Mouse (Mus musculus): ENCODE results near the gene H3f3b. TPM values are rescaled to one million over a fixed set of nuclear protein-coding genes. Genes with fewer than 3 reads are reported as not detected.

H3f3b gene
- total RNA-seq, 2 experiments from 2014 or later: 247 to 254 TPM

DNA sequence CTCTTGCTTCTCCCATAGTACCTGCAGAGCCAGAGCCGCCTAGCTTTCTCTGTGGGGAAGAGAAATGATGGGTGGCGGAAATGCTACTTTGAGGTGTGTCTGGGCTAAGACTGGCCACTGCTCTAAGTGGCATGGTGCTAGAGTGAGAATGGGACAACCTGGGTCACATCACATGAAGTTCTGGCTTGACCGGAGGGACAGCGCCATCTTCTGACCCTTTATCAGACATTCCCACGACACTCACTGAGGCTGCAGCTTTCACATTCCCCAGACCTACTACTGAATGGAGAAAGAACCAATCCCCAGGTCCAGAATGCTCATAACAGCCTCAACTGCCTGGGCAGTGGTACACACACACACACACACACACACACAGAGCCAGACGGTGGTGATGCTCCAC, 9.7 kb downstream of the H3f3b start:
- DNase-seq (ENCODE audit: extremely low spot score in 1 of 2, low spot score in 2 of 2): no peak
- peak; percentile 47 for TF ChIP-seq CTCF (IDR thresholded peaks at IDR 0.05)
- intact Hi-C loops (cut with DNase I): no loop called here

GRCm38 (mm10) chr11:116014821-116015220, 12.9 kb downstream of the H3f3b start:
- Histone ChIP-seq H3K4me3 (no peak overlapping the region), H3K27ac (no peak overlapping the region)
- DNase-seq (ENCODE audit: extremely low spot score in 1 of 2, low spot score in 2 of 2): no peak
- intact Hi-C loops (cut with DNase I): no loop called here
- TF ChIP-seq CTCF (IDR thresholded peaks at IDR 0.05): no peak

More for the DNA sequence above, 9.7 kb downstream of the H3f3b start:
- Histone ChIP-seq H3K27ac (no peak overlapping the region), H3K4me3 (no peak overlapping the region)

DNA sequence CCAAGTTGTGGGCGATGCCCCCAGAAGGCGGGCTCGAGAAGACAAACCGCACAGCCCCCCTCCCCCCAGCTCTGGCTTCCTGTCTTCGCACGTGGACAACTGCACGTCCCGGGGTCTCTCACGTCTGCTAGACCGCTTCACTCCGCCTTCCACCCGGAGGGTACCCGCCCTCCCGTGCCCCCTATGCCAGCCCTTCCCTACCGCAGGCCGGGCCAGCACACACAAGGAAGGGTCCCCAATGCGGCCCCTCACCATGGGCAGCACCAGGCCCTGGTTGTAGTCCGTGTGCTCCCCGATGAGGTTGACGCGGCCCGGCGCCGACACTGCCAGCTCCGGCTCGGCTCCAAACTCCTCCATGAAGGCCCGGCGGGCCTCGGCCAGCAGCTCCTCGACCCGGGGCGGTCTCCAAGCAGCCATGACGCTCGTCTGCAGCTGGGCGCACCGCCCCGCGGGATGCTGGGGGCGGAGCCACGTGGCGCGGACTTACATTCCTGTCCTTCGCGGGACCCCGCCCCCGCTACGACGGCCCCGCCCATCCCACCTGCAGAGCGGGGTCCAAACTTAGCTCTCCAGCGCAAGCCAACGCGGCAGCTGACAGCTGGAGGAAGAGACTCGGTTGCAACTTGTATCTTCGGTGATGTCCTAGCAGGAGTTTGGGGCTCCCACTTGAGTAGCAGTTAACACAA, 15.4 kb downstream of the H3f3b start, which contains the start of gene Galk1:
Gene Galk1, minus strand, starts transcription at position 458 of the 686 bp plus-strand sequence.
- no peak for TF ChIP-seq CTCF (IDR thresholded peaks at IDR 0.05)
- H3K4me3 ChIP-seq: peak within 1 kb of the TSS; percentile 76
- DNase-seq (ENCODE audit: extremely low spot score in 1 of 2, low spot score in 2 of 2): peak; percentile 82 to 86
- intact Hi-C loops (cut with DNase I): no loop called here
- peak within 1 kb of the TSS; percentile 77 for H3K27ac ChIP-seq

DNA sequence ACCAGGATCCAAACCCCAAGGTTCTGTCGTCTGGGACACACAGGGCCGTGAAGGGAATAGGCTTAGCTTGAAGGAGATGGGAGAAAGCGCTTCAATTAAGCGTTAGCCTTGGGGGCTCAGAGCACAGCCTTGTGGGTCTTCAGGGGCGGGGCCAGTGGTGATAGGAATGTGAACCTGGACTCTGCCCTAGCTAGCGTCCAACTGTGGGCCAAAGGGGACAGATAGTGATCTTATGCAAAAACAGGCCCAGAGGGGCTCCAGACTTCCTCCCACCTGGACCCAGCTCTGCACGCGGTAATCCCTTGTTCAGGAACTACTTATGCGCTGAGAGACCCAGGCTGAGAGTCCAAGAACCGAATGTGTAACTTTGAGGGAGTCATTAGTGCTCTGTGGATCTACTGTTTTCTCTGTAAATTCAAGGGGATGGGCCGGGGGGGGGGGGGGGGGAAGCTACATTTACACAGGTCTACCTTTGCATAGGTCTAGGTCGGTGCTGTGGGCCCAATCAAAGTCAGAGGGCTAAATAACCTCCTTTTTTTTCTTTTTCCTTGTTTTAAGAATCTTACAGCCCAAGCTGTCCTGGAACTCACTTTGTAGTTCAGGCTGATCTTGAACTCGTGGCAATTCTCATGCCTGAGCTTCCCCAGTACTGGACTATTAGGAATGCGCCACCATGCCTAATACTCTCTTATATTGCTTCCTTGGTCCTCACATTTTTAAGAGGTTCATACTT, 16.1 kb downstream of the H3f3b start:
- no peak for TF ChIP-seq CTCF (IDR thresholded peaks at IDR 0.05)
- intact Hi-C loops (cut with DNase I): no loop called here
- Histone ChIP-seq H3K27ac (no peak overlapping the region; the same call in 1 of the 2 replicates), H3K4me3 (peak overlapping the region; percentile 76)
- no peak for DNase-seq (ENCODE audit: extremely low spot score in 1 of 2, low spot score in 2 of 2)

- TF ChIP-seq CTCF (IDR thresholded peaks at IDR 0.05): no peak
- Histone ChIP-seq H3K4me3 (no peak overlapping the region), H3K27ac (no peak overlapping the region)
- intact Hi-C loops (cut with DNase I): no loop called here
- no peak for DNase-seq (ENCODE audit: extremely low spot score in 1 of 2, low spot score in 2 of 2)
Observed at GRCm38 (mm10) chr11:116010948-116011347, 16.8 kb downstream of the H3f3b start.

- Histone ChIP-seq H3K4me3 (no peak overlapping the region), H3K27ac (no peak overlapping the region)
- TF ChIP-seq CTCF (IDR thresholded peaks at IDR 0.05): no peak
- no peak for DNase-seq (ENCODE audit: extremely low spot score in 1 of 2, low spot score in 2 of 2)
- intact Hi-C loops (cut with DNase I): no loop called here
Observed at GRCm38 (mm10) chr11:116010146-116010545, 17.6 kb downstream of the H3f3b start.

DNA sequence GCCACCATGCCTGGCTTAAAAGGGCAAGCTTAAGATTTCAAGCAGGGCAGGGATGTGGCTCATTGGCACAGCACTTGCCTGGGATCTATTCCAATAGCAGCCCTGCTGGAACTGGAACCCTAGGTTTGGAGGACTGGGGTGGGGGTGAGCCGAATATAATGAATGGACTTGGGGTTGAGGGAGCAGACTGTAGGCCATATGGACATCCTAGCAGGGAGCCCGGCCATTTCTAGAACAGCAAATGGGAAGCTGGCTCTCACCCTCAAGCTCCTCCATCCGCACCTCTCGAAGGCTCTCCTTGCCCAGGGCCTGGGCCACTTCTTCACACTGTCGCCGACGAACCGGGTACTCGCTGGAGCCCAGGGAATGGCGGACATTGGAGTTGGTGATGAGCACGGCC, 18.1 kb downstream of the H3f3b start:
- Histone ChIP-seq H3K27ac (no peak overlapping the region), H3K4me3 (no peak overlapping the region)
- no peak for TF ChIP-seq CTCF (IDR thresholded peaks at IDR 0.05)
- DNase-seq (ENCODE audit: extremely low spot score in 1 of 2, low spot score in 2 of 2): no peak
- intact Hi-C loops (cut with DNase I): loop anchor here (10.0 kb wide), 1 partner anchor 285 kb away; no protein-coding TSS in a partner anchor

DNA sequence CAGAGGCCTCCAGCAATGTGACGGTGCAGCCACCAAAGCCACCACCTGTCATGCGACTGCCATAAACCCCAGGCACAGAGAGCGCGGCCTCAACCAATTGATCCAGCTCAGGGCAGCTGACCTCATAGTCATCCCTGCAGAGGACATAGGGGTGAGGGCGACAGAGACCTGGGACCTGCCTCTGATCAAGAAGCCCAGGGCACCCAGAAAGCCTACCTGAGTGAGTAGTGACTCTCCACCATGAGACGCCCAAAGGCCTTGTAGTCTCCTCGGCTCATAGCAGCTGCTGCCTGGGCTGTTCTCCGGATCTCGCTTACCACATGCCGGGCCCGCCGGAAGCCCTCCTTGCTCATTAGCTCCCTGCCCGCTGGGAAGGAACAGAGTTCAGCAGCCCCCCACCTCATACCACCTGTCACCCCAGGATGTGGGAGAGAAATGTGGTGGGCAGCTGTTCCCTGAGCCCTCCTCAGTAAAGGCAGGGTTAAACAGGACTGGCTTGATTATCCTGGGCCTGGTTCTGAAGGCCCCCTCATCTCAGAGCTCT, 18.9 kb downstream of the H3f3b start:
- DNase-seq (ENCODE audit: extremely low spot score in 1 of 2, low spot score in 2 of 2): no peak
- H3K4me3 ChIP-seq: no peak overlapping the region
- H3K27ac ChIP-seq: no peak overlapping the region
- intact Hi-C loops (cut with DNase I): loop anchor here (10.0 kb wide), 1 partner anchor 284 kb away; no protein-coding TSS in a partner anchor
- no peak for TF ChIP-seq CTCF (IDR thresholded peaks at IDR 0.05)

DNA sequence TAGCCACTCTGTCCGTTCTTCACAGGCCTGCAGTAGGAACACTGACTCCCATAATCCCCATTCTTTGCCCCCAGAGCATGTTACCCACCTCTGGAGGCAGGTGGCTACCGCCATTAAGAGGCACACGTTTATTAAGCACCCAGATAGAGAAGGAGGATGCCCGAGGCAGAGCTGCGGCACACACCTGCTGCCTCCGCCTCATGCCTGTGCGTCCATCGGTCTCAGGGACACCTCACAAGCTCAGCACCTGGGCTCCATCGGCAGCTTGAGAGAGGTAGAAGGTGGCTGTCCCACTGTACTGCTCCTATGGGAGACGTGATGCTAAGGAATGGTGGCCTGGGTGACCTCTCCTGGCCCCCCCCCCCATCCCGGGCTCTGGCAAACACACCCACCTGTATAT, 19.4 kb downstream of the H3f3b start:
- Histone ChIP-seq H3K4me3 (no peak overlapping the region), H3K27ac (no peak overlapping the region)
- no peak for DNase-seq (ENCODE audit: extremely low spot score in 1 of 2, low spot score in 2 of 2)
- TF ChIP-seq CTCF (IDR thresholded peaks at IDR 0.05): no peak
- intact Hi-C loops (cut with DNase I): loop anchor here (10.0 kb wide), 1 partner anchor 284 kb away; no protein-coding TSS in a partner anchor

DNA sequence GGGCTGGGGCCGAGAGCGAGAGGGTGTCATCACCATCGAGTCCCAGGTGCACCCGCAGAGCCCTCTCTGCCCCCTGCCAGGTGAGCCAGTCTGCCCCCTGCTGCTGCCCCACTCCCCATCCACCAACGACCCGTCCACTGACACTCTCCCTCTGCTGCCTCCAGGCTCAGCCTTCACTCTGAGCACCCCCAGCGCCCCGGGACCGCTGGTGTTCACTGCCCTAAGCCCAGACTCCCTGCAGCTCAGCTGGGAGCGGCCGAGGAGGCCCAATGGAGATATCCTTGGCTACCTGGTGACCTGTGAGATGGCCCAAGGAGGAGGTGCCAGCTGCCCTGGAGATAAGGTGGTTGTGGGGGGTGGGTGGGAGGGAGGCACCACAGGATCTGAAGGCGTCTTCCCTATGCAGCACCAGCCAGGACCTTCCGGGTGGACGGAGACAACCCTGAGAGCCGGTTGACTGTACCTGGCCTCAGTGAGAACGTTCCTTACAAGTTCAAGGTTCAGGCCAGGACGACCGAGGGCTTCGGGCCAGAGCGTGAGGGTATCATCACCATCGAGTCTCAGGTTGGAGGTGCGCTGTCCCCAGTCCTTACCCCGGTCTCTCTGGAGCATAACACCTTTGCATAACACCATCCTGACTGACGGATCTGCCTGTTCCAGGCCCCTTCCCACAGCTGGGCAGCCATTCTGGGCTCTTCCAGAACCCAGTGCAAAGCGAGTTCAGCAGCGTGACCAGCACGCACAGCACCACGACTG, 20.5 kb downstream of the H3f3b start:
- H3K4me3 ChIP-seq: no peak overlapping the region
- intact Hi-C loops (cut with DNase I): loop anchor here (10.0 kb wide), 1 partner anchor 282 kb away; no protein-coding TSS in a partner anchor
- no peak overlapping the region for H3K27ac ChIP-seq
- no peak for DNase-seq (ENCODE audit: extremely low spot score in 1 of 2, low spot score in 2 of 2)
- no peak for TF ChIP-seq CTCF (IDR thresholded peaks at IDR 0.05)

- intact Hi-C loops (cut with DNase I): loop anchor here (10.0 kb wide), 1 partner anchor 281 kb away; no protein-coding TSS in a partner anchor
- Histone ChIP-seq H3K4me3 (no peak overlapping the region), H3K27ac (no peak overlapping the region)
- no peak for DNase-seq (ENCODE audit: extremely low spot score in 1 of 2, low spot score in 2 of 2)
- no peak for TF ChIP-seq CTCF (IDR thresholded peaks at IDR 0.05)
Observed at GRCm38 (mm10) chr11:116005701-116006419, 21.9 kb downstream of the H3f3b start.

Measured in left cerebral cortex, adult 2 months (tissue).